Mouse (Mus musculus): Measurements from ENCODE around the gene Dera. TPM values are rescaled to one million over a fixed set of nuclear protein-coding genes. Genes with fewer than 3 reads are reported as not detected.

Gene Dera
- polyA plus RNA-seq, 1 experiment from 2014 or later = 13.7 TPM

DNA sequence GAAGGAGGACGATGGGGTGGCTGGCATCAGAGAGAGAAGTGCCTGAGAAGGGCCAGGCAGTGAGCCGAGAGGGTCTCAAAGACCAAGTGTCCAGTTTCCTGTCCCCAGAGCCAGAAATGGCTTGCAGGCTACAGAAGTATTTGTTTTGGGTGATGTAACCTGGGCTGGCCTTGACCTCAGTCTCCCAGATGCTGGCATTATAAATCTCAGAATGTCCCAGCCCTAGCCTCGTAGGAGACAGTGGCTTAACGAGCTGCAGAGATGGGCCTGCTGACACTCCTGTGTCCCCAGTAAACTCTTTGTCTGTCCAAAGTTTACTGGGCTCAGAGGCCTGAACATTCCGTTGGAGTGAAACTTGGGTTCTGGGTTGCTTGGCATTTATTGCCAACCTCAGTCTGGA is 55.8 kb downstream of the Dera start:
- Histone ChIP-seq H3K27ac (ENCODE audit: low read depth, low read length) (no peak overlapping the region), H3K27me3 (replicated peaks; ENCODE audit: control insufficient read depth, insufficient read depth, low read length) (no peaks in the 10 kb centered on the region), H3K4me3 (ENCODE audit: low read length) (no peak overlapping the region), H3K4me2 (ENCODE audit: low read length) (no peak overlapping the region), H3K4me1 (ENCODE audit: control insufficient read depth, insufficient read depth, low read depth, low read length) (no peaks in the 10 kb centered on the region), H3K9me3 (ENCODE audit: control insufficient read depth, low read length) (peaks cover 4% of the 10 kb centered on the region; the same call in 1 of the 2 replicates), H3K9ac (ENCODE audit: low read depth, low read length) (no peak overlapping the region), H3K36me3 (ENCODE audit: control insufficient read depth, insufficient read depth, low read length) (no peaks in the 10 kb centered on the region)
- 82% methylated on average over 5 of the region's 5 CpGs for WGBS
- no peak for ATAC-seq

DNA sequence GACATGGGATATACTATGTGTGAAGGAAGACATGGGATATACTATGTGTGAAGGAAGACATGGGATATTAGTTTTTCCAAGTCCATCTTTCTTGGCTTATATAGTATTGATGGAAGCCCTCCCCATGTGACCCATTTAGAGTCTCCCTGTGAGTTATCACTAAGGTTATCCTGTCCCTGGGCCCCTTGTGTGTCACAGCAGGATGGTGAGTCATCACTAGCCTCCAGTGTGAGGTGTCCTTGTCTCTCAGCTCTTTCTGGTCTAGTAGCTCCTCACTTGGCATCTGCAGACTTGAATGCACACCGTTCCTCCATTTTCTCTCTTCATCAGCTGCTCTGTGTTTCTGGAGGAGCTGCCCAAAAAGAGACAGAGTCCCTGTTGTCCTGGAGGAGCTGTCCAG is 59.7 kb downstream of the Dera start:
- H3K27ac ChIP-seq (ENCODE audit: low read depth, low read length) = no peak overlapping the region
- no peak overlapping the region for H3K9ac ChIP-seq (ENCODE audit: low read depth, low read length)
- H3K36me3 ChIP-seq (ENCODE audit: control insufficient read depth, insufficient read depth, low read length) = no peaks in the 10 kb centered on the region
- no peaks in the 10 kb centered on the region for H3K4me1 ChIP-seq (ENCODE audit: control insufficient read depth, insufficient read depth, low read depth, low read length)
- no peak overlapping the region for H3K4me3 ChIP-seq (ENCODE audit: low read length)
- 96% methylated on average over 1 of the region's 1 CpGs for WGBS
- no peaks in the 10 kb centered on the region for H3K9me3 ChIP-seq (ENCODE audit: control insufficient read depth, low read length)
- no peak for ATAC-seq
- no peaks in the 10 kb centered on the region for H3K27me3 ChIP-seq (replicated peaks; ENCODE audit: control insufficient read depth, insufficient read depth, low read length)
- no peak overlapping the region for H3K4me2 ChIP-seq (ENCODE audit: low read length)

DNA sequence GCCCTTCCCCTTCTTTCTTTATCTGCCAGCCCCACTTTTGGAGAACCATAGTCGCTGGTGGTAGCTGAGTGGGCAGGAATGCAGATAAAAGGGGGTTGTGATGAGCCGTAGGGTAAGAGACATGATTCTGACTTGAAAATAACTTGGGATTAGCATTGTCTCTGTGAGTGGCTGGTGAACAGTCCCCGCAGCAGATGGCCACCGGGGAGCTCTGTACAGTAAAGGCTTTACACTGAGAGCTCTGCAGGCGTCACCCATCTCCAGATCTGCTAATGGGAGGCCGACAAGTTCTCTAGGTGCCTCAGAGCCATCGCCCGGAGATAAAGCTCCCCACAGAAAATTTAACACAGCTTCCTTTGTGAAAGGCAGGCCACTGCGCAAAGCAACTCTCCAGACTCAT is 62.2 kb downstream of the Dera start:
- Histone ChIP-seq H3K9ac (ENCODE audit: low read depth, low read length) (no peak overlapping the region), H3K27me3 (replicated peaks; ENCODE audit: control insufficient read depth, insufficient read depth, low read length) (no peaks in the 10 kb centered on the region), H3K36me3 (ENCODE audit: control insufficient read depth, insufficient read depth, low read length) (no peaks in the 10 kb centered on the region), H3K4me2 (ENCODE audit: low read length) (no peak overlapping the region), H3K27ac (ENCODE audit: low read depth, low read length) (no peak overlapping the region), H3K4me1 (ENCODE audit: control insufficient read depth, insufficient read depth, low read depth, low read length) (no peaks in the 10 kb centered on the region), H3K9me3 (ENCODE audit: control insufficient read depth, low read length) (no peaks in the 10 kb centered on the region), H3K4me3 (ENCODE audit: low read length) (no peak overlapping the region)
- no peak for ATAC-seq
- 71% methylated on average over 9 of the region's 9 CpGs for WGBS

DNA sequence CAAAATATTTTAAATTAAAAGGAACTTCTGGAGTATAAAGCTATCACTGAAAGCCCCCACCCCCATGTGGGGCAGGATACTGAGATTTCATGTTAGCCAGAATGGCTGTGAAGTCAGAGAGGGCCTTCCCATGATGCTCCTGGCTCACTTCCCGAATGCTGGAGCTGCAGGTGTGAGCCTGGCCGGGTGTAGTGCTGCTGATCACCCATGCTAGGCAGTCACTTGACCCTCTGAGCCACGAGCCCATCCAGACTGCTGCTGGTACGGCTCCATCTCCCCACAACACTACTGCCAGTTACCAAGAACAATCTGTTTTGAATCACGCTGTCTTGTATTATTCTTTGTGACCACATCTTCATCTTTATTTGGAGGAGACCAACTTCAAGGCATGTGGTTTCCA is 68.2 kb downstream of the Dera start:
- Histone ChIP-seq H3K9ac (ENCODE audit: low read depth, low read length) (no peak overlapping the region), H3K27ac (ENCODE audit: low read depth, low read length) (no peak overlapping the region), H3K4me2 (ENCODE audit: low read length) (no peak overlapping the region), H3K4me3 (ENCODE audit: low read length) (no peak overlapping the region), H3K9me3 (ENCODE audit: control insufficient read depth, low read length) (no peaks in the 10 kb centered on the region), H3K27me3 (replicated peaks; ENCODE audit: control insufficient read depth, insufficient read depth, low read length) (no peaks in the 10 kb centered on the region), H3K4me1 (ENCODE audit: control insufficient read depth, insufficient read depth, low read depth, low read length) (no peaks in the 10 kb centered on the region), H3K36me3 (ENCODE audit: control insufficient read depth, insufficient read depth, low read length) (no peaks in the 10 kb centered on the region)
- ATAC-seq = no peak
- 74% methylated on average over 5 of the region's 5 CpGs for WGBS

DNA sequence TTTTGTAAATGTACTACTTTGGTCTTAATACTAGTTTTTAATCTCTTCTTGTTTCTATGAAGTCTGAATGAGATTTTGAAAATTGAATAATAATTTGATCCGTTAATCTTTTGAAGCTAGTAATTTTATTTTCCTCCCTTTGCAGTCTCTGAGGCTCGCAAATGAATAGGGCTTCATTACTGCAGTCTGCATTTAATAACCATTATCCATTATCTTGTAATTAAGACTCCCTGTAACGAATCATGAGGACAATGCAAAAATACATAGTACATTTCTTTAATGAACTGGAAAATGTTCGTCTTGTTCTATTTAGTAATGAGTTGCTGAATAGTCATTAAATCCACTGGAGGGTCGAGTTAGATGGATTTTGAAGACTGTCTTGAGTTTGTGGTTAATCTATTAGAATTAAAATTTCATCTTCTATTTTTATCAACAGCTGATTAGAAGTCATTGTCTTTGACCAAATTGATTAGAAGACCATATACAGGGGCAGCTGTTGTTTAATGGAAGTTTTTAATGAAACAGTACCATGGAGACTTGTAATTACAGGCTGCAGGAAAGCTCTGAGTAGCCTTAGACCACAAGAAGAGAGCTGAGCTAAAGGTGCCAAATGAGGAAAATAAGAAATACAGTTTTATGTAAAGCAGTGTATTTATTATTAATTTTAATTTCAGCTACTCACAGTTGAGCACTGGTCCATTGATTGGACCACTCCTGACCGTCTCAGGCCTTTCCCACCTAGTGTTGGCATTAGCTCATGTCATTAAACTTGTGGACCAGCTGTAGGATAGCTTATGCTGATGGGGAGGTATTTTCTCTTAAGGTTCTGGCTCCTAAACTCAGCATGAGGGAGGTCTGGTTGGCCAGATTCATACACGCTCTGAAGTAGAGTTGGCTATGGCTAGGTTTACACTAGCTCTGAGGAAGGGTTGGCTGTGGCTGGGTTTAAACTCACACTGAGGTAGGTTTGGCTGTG is 70.0 kb downstream of the Dera start:
- WGBS = 58% methylated on average over 7 of the region's 7 CpGs
- Histone ChIP-seq H3K4me1 (ENCODE audit: control insufficient read depth, insufficient read depth, low read depth, low read length) (no peaks in the 10 kb centered on the region), H3K4me3 (ENCODE audit: low read length) (no peak overlapping the region), H3K9me3 (ENCODE audit: control insufficient read depth, low read length) (no peaks in the 10 kb centered on the region), H3K9ac (ENCODE audit: low read depth, low read length) (no peak overlapping the region), H3K4me2 (ENCODE audit: low read length) (no peak overlapping the region), H3K27me3 (replicated peaks; ENCODE audit: control insufficient read depth, insufficient read depth, low read length) (no peaks in the 10 kb centered on the region), H3K27ac (ENCODE audit: low read depth, low read length) (no peak overlapping the region), H3K36me3 (ENCODE audit: control insufficient read depth, insufficient read depth, low read length) (no peaks in the 10 kb centered on the region)
- ATAC-seq = peak; percentile 65

DNA sequence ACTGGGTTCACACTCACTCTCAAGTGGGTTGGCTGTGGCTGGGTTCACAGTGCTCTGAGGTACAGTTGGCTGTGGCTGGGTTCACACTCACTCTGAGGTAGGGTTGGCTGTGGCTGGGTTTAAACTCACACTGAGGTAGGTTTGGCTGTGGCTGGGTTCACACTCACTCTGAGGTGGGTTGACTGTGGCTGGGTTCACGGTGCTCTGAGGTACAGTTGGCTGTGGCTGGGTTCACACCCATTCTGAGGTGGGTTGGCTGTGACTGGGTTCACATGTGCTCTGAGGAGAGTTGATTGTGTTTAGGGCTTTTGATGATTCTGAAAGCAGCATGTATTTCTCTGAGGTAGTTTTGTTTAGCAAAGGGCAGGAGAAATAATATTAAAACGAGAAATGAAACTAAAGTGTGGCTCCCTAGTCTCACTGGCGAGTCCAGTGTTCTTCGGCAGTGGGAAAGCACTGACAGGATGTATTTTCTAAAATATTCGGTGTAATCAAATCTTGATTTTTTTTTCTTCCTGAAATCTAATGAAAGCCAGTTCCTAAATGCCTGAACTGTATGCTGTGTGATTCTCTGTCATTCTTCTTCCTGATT is 70.8 kb downstream of the Dera start:
- H3K4me3 ChIP-seq (ENCODE audit: low read length) = no peak overlapping the region
- no peaks in the 10 kb centered on the region for H3K9me3 ChIP-seq (ENCODE audit: control insufficient read depth, low read length)
- H3K9ac ChIP-seq (ENCODE audit: low read depth, low read length) = no peak overlapping the region
- no peaks in the 10 kb centered on the region for H3K27me3 ChIP-seq (replicated peaks; ENCODE audit: control insufficient read depth, insufficient read depth, low read length)
- ATAC-seq = no peak; the same call in 1 of the 2 replicates
- 82% methylated on average over 5 of the region's 5 CpGs for WGBS
- H3K4me1 ChIP-seq (ENCODE audit: control insufficient read depth, insufficient read depth, low read depth, low read length) = no peaks in the 10 kb centered on the region
- no peak overlapping the region for H3K27ac ChIP-seq (ENCODE audit: low read depth, low read length)
- H3K36me3 ChIP-seq (ENCODE audit: control insufficient read depth, insufficient read depth, low read length) = no peaks in the 10 kb centered on the region
- H3K4me2 ChIP-seq (ENCODE audit: low read length) = no peak overlapping the region

DNA sequence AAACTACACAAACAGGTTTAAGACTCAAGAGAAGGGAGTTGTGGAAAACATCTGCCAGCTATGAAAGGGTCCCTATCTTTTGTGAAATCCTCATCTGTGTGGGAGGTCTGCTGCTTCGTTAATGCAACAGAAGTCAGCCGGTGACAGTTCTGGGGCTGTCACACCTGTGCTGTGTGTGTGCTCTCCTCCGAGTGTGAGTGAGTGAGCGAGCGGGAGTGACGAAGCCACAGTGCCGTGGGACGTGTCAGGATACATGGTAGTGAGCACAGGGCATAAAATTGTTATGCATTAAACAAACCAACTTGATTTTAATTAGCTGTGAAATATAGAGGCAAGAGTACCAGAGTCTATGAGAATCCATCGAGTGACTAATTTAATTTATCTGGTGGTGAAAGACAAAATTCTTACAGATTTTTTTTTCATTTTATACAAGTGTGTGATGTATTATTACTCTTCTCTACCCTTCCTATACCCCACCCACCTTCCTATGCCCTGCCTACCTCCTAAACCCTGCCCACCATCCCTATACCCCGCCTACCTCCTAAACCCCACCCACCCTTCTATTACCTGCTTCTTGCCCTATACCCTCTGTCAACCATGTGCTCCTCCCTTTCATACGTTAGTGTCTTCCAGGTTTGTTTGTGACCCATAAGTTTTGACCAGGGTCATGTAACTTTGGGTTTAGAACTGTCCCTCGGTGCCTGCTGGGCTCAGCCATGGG is 74.9 kb downstream of the Dera start:
- ATAC-seq = no peak

DNA sequence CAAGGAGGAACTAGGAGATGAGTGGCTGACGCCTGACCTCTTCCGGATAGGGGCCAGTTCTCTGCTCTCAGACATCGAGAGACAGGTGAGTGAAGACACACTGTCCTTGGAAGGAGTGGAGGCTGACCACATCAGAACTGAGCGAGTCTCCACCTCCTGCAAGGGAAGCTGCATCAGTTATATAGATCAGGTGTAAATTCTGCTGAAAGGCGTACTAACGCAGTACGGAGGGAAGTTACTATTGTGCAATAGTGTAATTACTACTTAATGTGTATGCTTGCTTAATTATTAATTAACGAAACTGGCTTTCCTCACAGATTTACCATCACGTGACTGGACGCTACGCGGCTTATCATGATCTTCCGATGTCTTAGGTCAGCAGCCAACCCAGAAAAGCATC is 82.5 kb downstream of the Dera start:
- Histone ChIP-seq H3K36me3 (ENCODE audit: control insufficient read depth, insufficient read depth, low read length) (no peaks in the 10 kb centered on the region), H3K27me3 (replicated peaks; ENCODE audit: control insufficient read depth, insufficient read depth, low read length) (no peaks in the 10 kb centered on the region), H3K9ac (ENCODE audit: low read depth, low read length) (no peak overlapping the region), H3K27ac (ENCODE audit: low read depth, low read length) (no peak overlapping the region), H3K4me2 (ENCODE audit: low read length) (no peak overlapping the region), H3K4me1 (ENCODE audit: control insufficient read depth, insufficient read depth, low read depth, low read length) (no peaks in the 10 kb centered on the region), H3K4me3 (ENCODE audit: low read length) (no peak overlapping the region), H3K9me3 (ENCODE audit: control insufficient read depth, low read length) (no peaks in the 10 kb centered on the region)
- 92% methylated on average over 13 of the region's 13 CpGs for WGBS
- no peak for ATAC-seq

More for the DNA sequence above, 74.9 kb downstream of the Dera start:
- Histone ChIP-seq H3K36me3 (ENCODE audit: control insufficient read depth, insufficient read depth, low read length) (no peaks in the 10 kb centered on the region), H3K4me3 (ENCODE audit: low read length) (no peak overlapping the region), H3K9ac (ENCODE audit: low read depth, low read length) (no peak overlapping the region), H3K9me3 (ENCODE audit: control insufficient read depth, low read length) (no peaks in the 10 kb centered on the region), H3K27me3 (replicated peaks; ENCODE audit: control insufficient read depth, insufficient read depth, low read length) (no peaks in the 10 kb centered on the region), H3K27ac (ENCODE audit: low read depth, low read length) (no peak overlapping the region), H3K4me1 (ENCODE audit: control insufficient read depth, insufficient read depth, low read depth, low read length) (no peaks in the 10 kb centered on the region), H3K4me2 (ENCODE audit: low read length) (no peak overlapping the region)
- 79% methylated on average over 12 of the region's 12 CpGs for WGBS

DNA sequence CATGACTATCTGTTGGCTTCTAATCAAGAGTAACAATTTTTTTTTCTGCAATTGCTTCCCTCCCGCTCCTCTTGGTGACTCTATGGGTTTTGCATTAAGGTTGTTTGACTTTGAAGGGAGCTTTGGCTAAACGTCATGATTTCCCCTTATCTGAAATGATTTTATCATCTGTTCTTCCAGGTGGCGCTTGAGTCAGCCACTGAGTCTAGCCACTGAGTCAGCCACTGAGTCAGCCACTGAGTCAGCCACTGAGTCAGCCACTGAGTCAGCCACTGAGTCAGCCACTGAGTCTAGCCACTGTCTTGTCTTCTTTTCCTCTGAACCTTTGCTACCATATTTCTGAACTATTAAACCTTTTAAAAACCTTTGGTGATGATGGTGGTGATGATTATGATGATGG is 89.0 kb downstream of the Dera start:
- Histone ChIP-seq H3K4me3 (ENCODE audit: low read length) (no peak overlapping the region), H3K4me2 (ENCODE audit: low read length) (no peak overlapping the region), H3K27me3 (replicated peaks; ENCODE audit: control insufficient read depth, insufficient read depth, low read length) (no peaks in the 10 kb centered on the region), H3K36me3 (ENCODE audit: control insufficient read depth, insufficient read depth, low read length) (no peaks in the 10 kb centered on the region), H3K9ac (ENCODE audit: low read depth, low read length) (no peak overlapping the region), H3K27ac (ENCODE audit: low read depth, low read length) (no peak overlapping the region), H3K4me1 (ENCODE audit: control insufficient read depth, insufficient read depth, low read depth, low read length) (no peaks in the 10 kb centered on the region), H3K9me3 (ENCODE audit: control insufficient read depth, low read length) (no peaks in the 10 kb centered on the region)
- 92% methylated on average over 3 of the region's 3 CpGs for WGBS
- ATAC-seq = no peak

Data from hindbrain, embryonic 16.5 days (tissue).